Mouse (Mus musculus) urinary bladder, postnatal 14 days (tissue): Measurements from ENCODE around the gene Ap3b2.
A peak's percentile ranks its signal among the peaks of the same experiment; 100 is the strongest.

Experiments
- DNase-seq: peaks from one replicate; pipeline ENCODE4 v3.0.0; 2021; ENCODE audit warnings: low spot score

Ap3b2 gene

DNA sequence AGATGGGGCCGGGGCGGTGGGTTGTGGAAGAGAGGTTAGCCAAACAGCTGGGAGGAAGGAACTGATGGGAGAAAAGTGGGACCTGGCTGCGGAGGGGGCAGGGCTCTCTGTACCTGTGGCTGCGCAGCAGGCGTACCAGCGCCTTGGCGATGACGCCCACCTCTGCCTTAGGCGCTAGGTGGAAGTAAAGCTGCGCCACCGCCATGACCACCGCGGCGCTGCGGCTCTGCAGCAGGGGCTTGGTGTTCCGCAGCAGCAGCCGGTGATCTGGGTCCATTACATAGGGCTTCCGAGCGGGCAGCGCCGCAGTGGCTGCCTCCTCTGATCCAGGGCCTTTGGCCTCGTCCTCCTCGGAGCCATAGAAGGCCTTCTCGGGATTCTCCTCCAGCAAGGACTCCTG is 16.9 kb downstream of the Ap3b2 start:
- no peak for DNase-seq

DNA sequence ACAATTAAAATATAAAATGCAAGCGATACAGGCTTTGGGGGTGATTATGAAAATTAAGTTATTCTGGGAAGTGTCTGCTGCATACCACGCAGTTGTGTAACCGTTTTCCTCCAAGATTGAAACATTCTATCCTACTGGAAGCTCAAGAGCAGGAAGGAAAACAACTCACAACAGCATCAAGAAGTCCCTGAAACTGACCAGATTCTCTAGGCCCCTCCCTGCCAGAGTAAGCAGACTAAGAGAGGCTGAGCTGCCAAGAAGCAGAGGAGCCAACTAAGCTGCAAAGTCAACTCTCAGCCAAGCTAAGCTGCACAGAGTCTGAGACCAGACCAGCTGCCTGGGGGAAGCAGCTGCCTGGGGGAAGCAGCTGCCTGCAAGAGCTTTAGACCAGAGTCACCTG is 18.5 kb downstream of the Ap3b2 start:
- no peak for DNase-seq

DNA sequence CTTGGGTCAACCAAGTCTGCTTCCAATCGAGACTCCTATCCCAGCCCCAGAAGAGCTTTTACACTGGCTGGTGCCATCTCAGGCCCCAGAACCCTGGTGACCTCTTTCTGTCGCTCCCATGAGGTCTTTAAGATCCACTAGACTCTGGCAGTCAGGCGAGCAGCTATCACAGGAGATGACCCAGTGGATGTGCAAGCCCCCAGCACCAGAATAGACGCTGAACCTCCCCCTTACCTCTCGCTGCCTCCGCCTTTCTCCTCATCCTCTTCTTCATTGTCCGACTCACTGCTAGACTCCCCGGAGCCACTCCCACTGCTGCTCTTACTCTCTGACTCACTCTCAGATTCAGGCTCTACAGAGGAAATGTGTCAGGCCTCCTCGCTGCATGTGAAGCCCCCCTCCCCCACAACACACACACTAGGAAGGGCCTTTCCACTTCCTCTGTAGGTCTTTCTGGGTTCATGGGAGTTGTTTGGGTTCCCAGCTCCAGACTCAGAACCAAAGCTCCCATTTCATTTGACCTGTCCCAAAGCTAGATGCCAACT is 28.7 kb downstream of the Ap3b2 start:
- DNase-seq = no peak

DNA sequence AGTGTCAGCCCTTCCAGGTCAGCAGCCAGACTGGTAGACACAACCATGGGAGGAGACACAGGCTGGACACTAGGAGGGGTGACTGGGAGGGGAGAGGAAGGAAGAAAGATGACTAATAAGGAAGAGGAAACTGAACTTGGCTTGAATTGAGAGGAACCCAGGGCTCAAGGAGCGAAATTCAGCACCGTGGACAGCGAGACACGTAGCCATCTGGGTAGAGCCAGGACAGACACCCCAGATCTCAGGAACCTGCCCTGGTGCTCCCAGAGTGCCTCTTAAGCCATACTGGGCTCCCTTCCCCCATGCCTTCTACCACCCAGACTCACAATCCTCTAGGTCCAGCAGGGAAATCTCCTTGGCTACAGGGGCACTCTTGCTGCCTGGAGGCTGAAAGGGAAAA is 29.6 kb downstream of the Ap3b2 start:
- DNase-seq = no peak

DNA sequence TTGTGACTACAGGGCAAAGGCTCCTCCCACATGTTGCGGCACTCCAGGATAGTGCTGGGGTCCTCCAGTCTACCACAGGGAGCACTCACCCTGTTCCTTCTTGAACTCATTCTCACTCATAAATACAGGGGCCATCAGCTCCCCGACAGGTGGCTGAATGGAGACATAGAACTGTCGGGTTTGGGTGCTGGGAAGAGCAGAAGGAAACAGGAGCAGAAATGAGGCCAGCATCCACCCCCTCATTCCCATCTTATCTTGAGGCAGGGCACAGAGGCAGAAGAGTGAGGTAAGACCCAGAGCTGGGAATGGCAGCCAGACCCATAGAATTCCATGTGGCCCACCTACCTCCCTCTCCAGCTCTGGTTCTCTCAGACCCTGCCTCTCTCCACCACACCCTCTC is 30.9 kb downstream of the Ap3b2 start:
- DNase-seq = no peak

DNA sequence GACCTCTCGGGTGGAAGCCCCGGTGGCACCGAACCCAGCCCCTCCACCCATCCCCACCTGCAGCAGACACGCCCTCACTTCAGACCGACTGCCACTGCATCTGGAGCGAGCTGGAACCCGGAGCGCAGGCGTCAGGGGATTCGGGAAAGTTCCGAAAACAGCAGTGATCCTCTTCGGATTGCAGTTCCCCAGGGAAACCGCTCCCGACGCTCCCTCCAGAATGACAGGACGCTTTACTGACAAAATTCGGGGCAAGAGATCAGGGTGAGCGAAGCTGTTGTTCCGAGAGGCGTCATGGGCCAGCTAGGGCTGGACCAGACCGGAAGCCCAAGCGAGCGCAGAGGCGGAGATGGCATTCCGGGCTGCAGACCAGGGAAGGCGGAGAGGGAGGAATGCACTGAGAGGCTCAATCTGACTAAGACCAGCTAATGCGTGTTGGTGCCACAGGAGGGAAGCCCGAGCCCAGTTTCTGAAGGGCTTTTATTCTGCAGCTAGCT is 38.5 kb downstream of the Ap3b2 start, which contains the start of gene Cpeb1:
Gene Cpeb1, minus strand, starts transcription at position 311 of the 497 bp plus-strand sequence.
- DNase-seq = peak; percentile 68

DNA sequence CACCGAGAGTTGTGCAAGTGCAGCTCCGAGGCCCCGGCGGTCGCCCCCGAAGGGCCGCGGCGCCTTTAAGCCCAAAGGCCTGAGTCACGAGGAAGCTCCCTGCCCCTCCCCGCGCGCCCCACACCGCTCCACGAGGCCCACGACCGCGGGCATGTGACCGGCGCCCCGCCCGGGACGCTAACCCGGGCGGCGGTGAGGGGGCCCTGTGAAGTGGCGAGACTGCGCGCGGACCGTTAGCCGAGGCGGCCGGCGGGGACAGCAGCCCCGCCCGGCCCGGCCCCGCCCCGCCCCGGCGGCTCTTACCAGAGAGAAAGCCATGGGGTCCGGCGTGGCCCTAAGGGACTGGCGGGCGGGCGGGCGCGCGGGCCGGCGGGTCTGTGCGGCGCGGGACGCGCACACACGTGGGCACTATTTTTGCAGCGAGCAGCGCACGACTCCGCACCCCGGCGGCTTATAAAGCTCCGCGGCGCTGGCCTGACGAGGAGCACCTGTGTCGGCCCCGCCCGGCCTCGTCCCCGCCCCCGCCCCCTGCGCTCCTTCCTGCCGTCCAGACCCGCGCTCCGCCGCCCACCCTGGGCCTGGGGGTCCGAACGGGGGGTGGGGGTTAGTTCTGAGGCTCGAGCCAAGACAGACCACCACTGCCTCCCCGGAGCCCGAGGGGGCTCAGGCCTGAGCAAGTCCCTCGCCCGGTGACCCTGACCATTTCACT is 39.2 kb downstream of the Ap3b2 start:
- peak; percentile 38 for DNase-seq

DNA sequence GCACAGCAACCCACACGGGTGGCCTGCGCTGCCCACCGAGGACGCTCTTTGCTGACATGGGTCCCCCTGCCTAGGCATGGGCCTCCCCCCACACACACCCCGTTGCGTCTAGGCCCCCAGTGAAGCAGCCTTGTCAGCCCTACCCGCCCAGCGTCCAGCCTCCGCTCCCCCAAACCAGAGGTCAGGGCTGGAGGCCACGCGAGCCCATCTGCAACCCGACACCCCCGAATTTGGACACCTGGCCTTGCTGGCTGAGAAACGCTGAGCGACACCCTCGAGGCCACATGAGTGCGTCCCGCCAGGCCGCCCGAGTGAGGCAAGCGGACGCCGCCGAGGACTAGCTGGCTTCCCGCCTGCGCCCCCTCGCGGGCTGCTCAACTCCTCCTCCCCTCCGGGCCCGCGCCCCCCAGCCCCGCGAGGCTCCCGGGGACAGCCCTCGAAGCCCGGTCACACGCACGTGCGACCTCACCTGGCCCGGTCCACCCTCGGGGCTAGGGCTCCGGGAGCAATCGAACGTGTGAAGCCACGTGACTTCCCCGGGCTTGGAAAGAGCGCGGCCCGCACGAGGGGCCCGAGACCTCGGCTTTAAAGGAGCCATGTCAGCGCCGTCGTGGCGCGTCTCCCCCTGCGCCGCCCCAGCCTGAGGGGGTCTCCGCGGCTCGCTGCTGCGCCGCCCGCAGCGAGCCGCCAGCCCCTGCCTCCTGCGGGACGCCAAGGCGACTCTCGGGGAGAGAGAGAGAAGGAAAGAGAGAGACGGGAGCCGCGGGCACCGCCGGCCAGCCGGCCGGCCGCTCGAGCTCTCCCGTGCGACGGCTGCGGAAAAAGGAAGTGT is 40.1 kb downstream of the Ap3b2 start:
- DNase-seq = peak; percentile 12

DNA sequence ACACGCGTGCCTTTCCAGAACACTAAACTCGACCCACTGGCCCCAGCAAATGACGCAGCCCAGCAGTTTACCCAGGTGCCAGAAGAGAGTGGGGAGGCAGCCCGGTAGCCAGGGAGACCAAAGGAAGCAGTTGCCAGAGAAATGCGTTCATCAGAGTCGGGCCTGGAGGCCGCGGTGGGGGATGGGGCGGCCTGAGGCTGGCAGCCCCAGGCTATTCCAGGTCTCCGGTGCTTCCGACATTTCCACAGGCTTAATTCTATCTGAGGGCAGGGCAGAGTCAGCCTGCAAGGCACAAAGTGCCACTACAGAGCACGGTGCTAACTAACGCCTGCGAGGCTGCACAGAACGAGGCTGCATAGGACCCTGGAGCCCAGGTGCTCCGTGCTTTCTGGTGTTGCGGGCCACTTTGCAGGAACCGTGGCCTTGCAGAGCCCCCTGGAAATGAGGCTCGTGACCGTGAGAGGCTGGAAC is 40.7 kb downstream of the Ap3b2 start:
- no peak for DNase-seq
